Mouse (Mus musculus) megakaryocyte, embryonic 14.5 days (primary cell): ENCODE results near the gene 4930452B06Rik. TPM values are rescaled to one million over a fixed set of nuclear protein-coding genes. Genes with fewer than 3 reads are reported as not detected.
"Not testable (repeated sequence)": the region's sequence is repeated elsewhere in the genome, so short reads cannot be mapped to it uniquely, and the experiment has no call there.

Experiments used
- H3K27me3 ChIP-seq: replicated peaks from 2 replicates; pipeline ENCODE3; 2012; ENCODE audit warnings: inconsistent platforms
- H3K36me3 ChIP-seq: replicated peaks from 2 replicates; pipeline ENCODE3; 2012; ENCODE audit warnings: low read length, inconsistent platforms, mixed read lengths
- H3K4me1 ChIP-seq: 2 replicates; pipeline ENCODE4 v1.6.1; 2012; ENCODE audit warnings: inconsistent platforms
- H3K4me3 ChIP-seq: replicated peaks from 2 replicates; pipeline ENCODE3; 2012; ENCODE audit warnings: moderate library complexity, mild to moderate bottlenecking, inconsistent platforms
- H3K9me3 ChIP-seq: 2 replicates; pipeline ENCODE4 v1.6.1; 2012; ENCODE audit warnings: inconsistent platforms
- FLI1 ChIP-seq: IDR thresholded peaks from 2 replicates; pipeline ENCODE4 v1.6.1; 2012; ENCODE audit warnings: low read length, inconsistent platforms, mixed read lengths
- GATA1 ChIP-seq: IDR thresholded peaks from 3 replicates; pipeline ENCODE4 v1.6.1; 2012; ENCODE audit warnings: mixed read lengths, low read length, inconsistent platforms, borderline replicate concordance
- polyA plus RNA-seq: library from polyadenylated mRNA; stranded (reverse); fragments of >175 nt; gene quantifications from 2 replicates; pipeline ENCODE4 v1.2.3, GENCODE M21; 2012; ENCODE audit warnings: low replicate concordance; ENCODE audit not compliant: insufficient read depth

Gene 4930452B06Rik
- polyA plus RNA-seq, 1 experiment, result not detected

GRCm38 (mm10) chr14:8627481-8627880 lies 38.6 kb downstream of the 4930452B06Rik start:
- no peaks in the 10 kb centered on the region for H3K36me3 ChIP-seq
- TF ChIP-seq FLI1 (no peak), GATA1 (no peak)

GRCm38 (mm10) chr14:8621164-8621563 lies 44.9 kb downstream of the 4930452B06Rik start:
- TF ChIP-seq GATA1, result no peak
- no peak for TF ChIP-seq FLI1
- H3K27me3 ChIP-seq, result no peaks in the 10 kb centered on the region
- H3K36me3 ChIP-seq, result no peaks in the 10 kb centered on the region
- no peaks in the 10 kb centered on the region for H3K4me1 ChIP-seq
- no peak overlapping the region for H3K4me3 ChIP-seq
- peaks cover 21% of the 10 kb centered on the region for H3K9me3 ChIP-seq

More at GRCm38 (mm10) chr14:8627481-8627880, 38.6 kb downstream of the 4930452B06Rik start:
- H3K4me1 ChIP-seq, result no peaks in the 10 kb centered on the region
- no peaks in the 10 kb centered on the region for H3K27me3 ChIP-seq
- peaks cover 15% of the 10 kb centered on the region for H3K9me3 ChIP-seq
- no peak overlapping the region for H3K4me3 ChIP-seq

- TF ChIP-seq GATA1 (no peak), FLI1 (no peak)
- H3K36me3 ChIP-seq, result no peaks in the 10 kb centered on the region
- H3K27me3 ChIP-seq, result no peaks in the 10 kb centered on the region
- no peaks in the 10 kb centered on the region for H3K4me1 ChIP-seq
- no peak overlapping the region for H3K4me3 ChIP-seq
- peaks cover 21% of the 10 kb centered on the region for H3K9me3 ChIP-seq
These were observed 45.5 kb downstream of the 4930452B06Rik start for GRCm38 (mm10) chr14:8620580-8620979.

- no peak overlapping the region for H3K4me3 ChIP-seq
- no peaks in the 10 kb centered on the region for H3K27me3 ChIP-seq
- no peaks in the 10 kb centered on the region for H3K4me1 ChIP-seq
- H3K36me3 ChIP-seq, result no peaks in the 10 kb centered on the region
- no peaks in the 10 kb centered on the region; the same call in 1 of the 2 replicates for H3K9me3 ChIP-seq
- TF ChIP-seq FLI1 (no peak), GATA1 (no peak)
These were observed 50.4 kb downstream of the 4930452B06Rik start for GRCm38 (mm10) chr14:8615636-8616035.

- H3K27me3 ChIP-seq, H3K36me3 ChIP-seq, H3K9me3 ChIP-seq, H3K4me3 ChIP-seq, H3K4me1 ChIP-seq: not testable (repeated sequence)
These were observed 51.6 kb downstream of the 4930452B06Rik start for GRCm38 (mm10) chr14:8614430-8614829.

- H3K4me3 ChIP-seq, result no peak overlapping the region
- no peak for TF ChIP-seq FLI1
- TF ChIP-seq GATA1, result no peak
- no peaks in the 10 kb centered on the region for H3K27me3 ChIP-seq
- no peaks in the 10 kb centered on the region for H3K36me3 ChIP-seq
- no peaks in the 10 kb centered on the region for H3K4me1 ChIP-seq
- no peaks in the 10 kb centered on the region for H3K9me3 ChIP-seq
These were observed 54.0 kb downstream of the 4930452B06Rik start for GRCm38 (mm10) chr14:8612080-8612479.

GRCm38 (mm10) chr14:8610108-8610507 lies 55.9 kb downstream of the 4930452B06Rik start:
- Histone ChIP-seq H3K9me3 (no peaks in the 10 kb centered on the region), H3K4me3 (no peak overlapping the region), H3K36me3 (no peaks in the 10 kb centered on the region), H3K27me3 (no peaks in the 10 kb centered on the region), H3K4me1 (no peaks in the 10 kb centered on the region)
- no peak for TF ChIP-seq FLI1
- no peak for TF ChIP-seq GATA1

GRCm38 (mm10) chr14:8608559-8609171 lies 57.4 kb downstream of the 4930452B06Rik start:
- no peaks in the 10 kb centered on the region for H3K36me3 ChIP-seq
- H3K4me3 ChIP-seq, result no peak overlapping the region
- no peaks in the 10 kb centered on the region for H3K27me3 ChIP-seq
- no peaks in the 10 kb centered on the region for H3K9me3 ChIP-seq
- H3K4me1 ChIP-seq, result no peaks in the 10 kb centered on the region
- TF ChIP-seq FLI1 (no peak), GATA1 (no peak)

GRCm38 (mm10) chr14:8604898-8605297 lies 61.1 kb downstream of the 4930452B06Rik start:
- Histone ChIP-seq H3K4me3 (no peak overlapping the region), H3K4me1 (no peaks in the 10 kb centered on the region)
- TF ChIP-seq GATA1, result no peak
- no peak for TF ChIP-seq FLI1

GRCm38 (mm10) chr14:8585031-8585430 lies 81.0 kb downstream of the 4930452B06Rik start:
- TF ChIP-seq GATA1 (no peak), FLI1 (no peak)
- no peaks in the 10 kb centered on the region; the same call in 1 of the 2 replicates for H3K9me3 ChIP-seq
- H3K4me3 ChIP-seq, result no peak overlapping the region
- H3K27me3 ChIP-seq, result no peaks in the 10 kb centered on the region
- no peaks in the 10 kb centered on the region for H3K36me3 ChIP-seq
- no peaks in the 10 kb centered on the region for H3K4me1 ChIP-seq

More at GRCm38 (mm10) chr14:8604898-8605297, 61.1 kb downstream of the 4930452B06Rik start:
- Histone ChIP-seq H3K27me3 (no peaks in the 10 kb centered on the region), H3K9me3 (no peaks in the 10 kb centered on the region), H3K36me3 (no peaks in the 10 kb centered on the region)

GRCm38 (mm10) chr14:8551006-8551405 lies 115.0 kb downstream of the 4930452B06Rik start:
- H3K27me3 ChIP-seq, H3K4me3 ChIP-seq, H3K4me1 ChIP-seq, H3K36me3 ChIP-seq: not testable (repeated sequence)
- peaks cover 19% of the 10 kb centered on the region for H3K9me3 ChIP-seq
